Mouse (Mus musculus): ENCODE data around the gene R3hdml.
A peak's percentile ranks its signal among the peaks of the same experiment; 100 is the strongest.
"Not testable (repeated sequence)": the region's sequence is repeated elsewhere in the genome, so short reads cannot be mapped to it uniquely, and the experiment has no call there.

Gene R3hdml

GRCm38 (mm10) chr2:163492018-163492417, at the start of gene R3hdml:
TSS of gene R3hdml (plus strand) at chr2:163492318.
- DNase-seq, result no peak

- no peak for DNase-seq
Measured at GRCm38 (mm10) chr2:163443543-163443942, 48.6 kb upstream of the R3hdml start.

GRCm38 (mm10) chr2:163444017-163444416, 48.1 kb upstream of the R3hdml start:
- DNase-seq, result no peak

GRCm38 (mm10) chr2:163447375-163447774, 44.7 kb upstream of the R3hdml start:
- DNase-seq, result no peak

GRCm38 (mm10) chr2:163449276-163449675, 42.8 kb upstream of the R3hdml start:
- no peak for DNase-seq

- DNase-seq, result no peak
Measured at GRCm38 (mm10) chr2:163450668-163451295, 41.3 kb upstream of the R3hdml start.

- DNase-seq, result no peak
Measured at GRCm38 (mm10) chr2:163452738-163453137, 39.4 kb upstream of the R3hdml start.

GRCm38 (mm10) chr2:163453378-163453777, 38.7 kb upstream of the R3hdml start:
- no peak for DNase-seq

- DNase-seq, result no peak
Measured at GRCm38 (mm10) chr2:163458539-163459265, 33.4 kb upstream of the R3hdml start.

GRCm38 (mm10) chr2:163459380-163459779, 32.7 kb upstream of the R3hdml start:
- no peak for DNase-seq

GRCm38 (mm10) chr2:163460622-163461021, 31.5 kb upstream of the R3hdml start:
- no peak for DNase-seq

GRCm38 (mm10) chr2:163461307-163461706, 30.8 kb upstream of the R3hdml start:
- DNase-seq, result not testable (repeated sequence)

GRCm38 (mm10) chr2:163462386-163462785, 29.7 kb upstream of the R3hdml start:
- no peak for DNase-seq

- no peak for DNase-seq
Measured at GRCm38 (mm10) chr2:163462801-163463200, 29.3 kb upstream of the R3hdml start.

GRCm38 (mm10) chr2:163463251-163463769, 28.8 kb upstream of the R3hdml start:
- DNase-seq, result no peak

GRCm38 (mm10) chr2:163463998-163464397, 28.1 kb upstream of the R3hdml start:
- DNase-seq, result no peak

- DNase-seq, result no peak
Measured at GRCm38 (mm10) chr2:163464562-163464961, 27.6 kb upstream of the R3hdml start.

GRCm38 (mm10) chr2:163466771-163467170, 25.3 kb upstream of the R3hdml start:
- DNase-seq, result no peak

GRCm38 (mm10) chr2:163467585-163467984, 24.5 kb upstream of the R3hdml start:
- DNase-seq, result no peak

GRCm38 (mm10) chr2:163468866-163469265, 23.3 kb upstream of the R3hdml start:
- DNase-seq, result no peak

- no peak for DNase-seq
Measured at GRCm38 (mm10) chr2:163469711-163470110, 22.4 kb upstream of the R3hdml start.

GRCm38 (mm10) chr2:163471136-163471535, 21.0 kb upstream of the R3hdml start:
- DNase-seq, result no peak

GRCm38 (mm10) chr2:163471710-163472465, 20.2 kb upstream of the R3hdml start:
- no peak for DNase-seq

- peak; percentile 97 for DNase-seq
Measured at GRCm38 (mm10) chr2:163472466-163472851, 19.7 kb upstream of the R3hdml start, which contains the start of gene Fitm2. TSS of gene Fitm2 (minus strand) at chr2:163472629.

Data from thymus, postnatal 4 days (tissue).